Mouse (Mus musculus): ENCODE results near the gene Mthfd2.

Mthfd2 gene

GRCm38 (mm10) chr6:83265653-83266052 lies 60.1 kb downstream of the Mthfd2 start:
- no peak for DNase-seq

DNA sequence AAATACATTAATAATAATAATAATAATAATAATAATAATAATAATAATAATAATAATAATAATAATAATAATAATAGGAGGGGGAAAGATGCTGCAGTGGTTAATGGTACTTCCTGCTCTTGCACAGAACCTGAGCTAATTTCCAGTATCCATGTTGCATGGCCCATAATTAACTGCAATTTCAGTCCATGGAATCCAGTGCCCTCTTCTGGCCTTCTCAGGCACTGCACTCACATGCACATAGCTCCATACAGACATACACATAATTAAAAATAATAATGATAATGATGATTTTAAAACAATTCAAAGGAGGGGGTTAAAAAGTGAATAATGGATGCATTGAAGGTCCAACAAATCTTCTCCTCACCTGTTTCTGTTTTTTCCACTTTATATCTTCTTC lies 60.5 kb downstream of the Mthfd2 start:
- no peak for DNase-seq

DNA sequence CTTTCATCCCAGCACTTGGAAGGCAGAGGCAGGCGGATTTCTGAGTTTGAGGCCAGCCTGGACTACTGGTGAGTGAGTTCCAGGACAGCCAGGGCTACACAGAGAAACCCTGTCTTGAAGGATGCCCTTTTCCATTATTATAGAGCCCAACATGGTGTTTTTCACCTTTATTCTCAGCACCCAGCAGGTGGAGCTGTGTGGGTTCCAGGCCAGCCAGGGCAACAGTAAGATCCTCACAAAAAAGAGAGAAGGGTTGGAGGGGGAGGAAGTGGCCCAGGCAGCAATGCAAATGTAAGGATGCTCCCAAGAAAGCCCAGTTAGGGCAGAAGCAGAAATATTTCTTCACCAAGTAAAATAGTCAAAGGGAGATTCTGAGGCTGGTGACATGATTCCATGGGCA lies 61.2 kb downstream of the Mthfd2 start:
- no peak for DNase-seq
